Mouse (Mus musculus) liver, postnatal 0 days (tissue): ENCODE data around the gene Gm10491.

ENCODE experiments used
- CTCF ChIP-seq: sonication (generic); IDR thresholded peaks from 2 replicates; pipeline ENCODE4 v1.5.1; 2016; ENCODE audit warnings: antibody characterized with exemption, low read depth
- EP300 ChIP-seq: IDR thresholded peaks from 2 replicates; pipeline ENCODE4 v1.6.1; 2016; ENCODE audit warnings: antibody characterized with exemption, low read depth, mild to moderate bottlenecking

DNA sequence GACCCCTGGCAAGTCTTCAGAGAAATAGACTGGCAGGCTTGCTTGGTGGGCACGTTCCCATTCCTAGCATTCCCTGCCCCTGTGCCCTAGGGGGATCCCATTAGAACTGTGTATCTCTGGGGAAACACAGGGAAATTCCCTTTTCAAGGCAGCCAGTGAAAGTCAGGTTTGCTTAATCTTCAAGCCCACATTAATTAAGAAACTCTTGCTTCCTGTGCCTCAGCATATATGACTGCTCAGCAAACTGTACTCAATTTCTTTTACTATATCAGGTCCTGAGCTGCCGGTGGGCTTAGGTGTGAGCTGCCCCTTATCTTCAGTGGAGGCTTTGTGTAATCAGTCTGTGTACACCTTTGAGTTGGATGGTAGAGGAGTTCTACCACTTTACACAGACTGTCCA is 41.8 kb downstream of the Gm10491 start:
- no peak for TF ChIP-seq CTCF
- TF ChIP-seq EP300, result no peak
